Mouse (Mus musculus): ENCODE measurements around the gene Hist1h3d. TPM values are rescaled to one million over a fixed set of nuclear protein-coding genes. Genes with fewer than 3 reads are reported as not detected.
A peak's percentile ranks its signal among the peaks of the same experiment; 100 is the strongest.
"Not testable (repeated sequence)": the region's sequence is repeated elsewhere in the genome, so short reads cannot be mapped to it uniquely, and the experiment has no call there.

Gene Hist1h3d
- polyA plus RNA-seq, 1 experiment from 2014 or later, result 9.4 TPM

- 1% methylated on average over 15 of the region's 15 CpGs for WGBS
- peak overlapping the region; percentile 48 for H3K4me3 ChIP-seq
- no peaks in the 10 kb centered on the region for H3K9me3 ChIP-seq
- H3K4me1 ChIP-seq, result peaks cover 31% of the 10 kb centered on the region
- peak overlapping the region; percentile 66 for H3K4me2 ChIP-seq
- no peaks in the 10 kb centered on the region for H3K36me3 ChIP-seq
- H3K9ac ChIP-seq, result peak overlapping the region; percentile 61
- no peak for ATAC-seq (ENCODE audit: borderline replicate concordance, extremely low read depth, low FRiP score, low TSS enrichment)
- H3K27ac ChIP-seq, result peak overlapping the region; percentile 98
- H3K27me3 ChIP-seq, result no peaks in the 10 kb centered on the region
Measured at GRCm38 (mm10) chr13:23534368-23535131, 41.0 kb upstream of the Hist1h3d start.

GRCm38 (mm10) chr13:23535137-23536075 lies 40.2 kb upstream of the Hist1h3d start, which contains the start of gene Hist1h3g:
Hist1h3g (plus strand) TSS chr13:23535422.
- WGBS, result under 1% methylated on average over 41 of the region's 62 CpGs
- peak within 1 kb of the TSS; percentile 98 for H3K27ac ChIP-seq
- H3K4me2 ChIP-seq, result peak within 1 kb of the TSS; percentile 66
- not testable (repeated sequence) for H3K36me3 ChIP-seq, H3K27me3 ChIP-seq, H3K9me3 ChIP-seq
- peak within 1 kb of the TSS; percentile 61 for H3K9ac ChIP-seq
- ATAC-seq (ENCODE audit: borderline replicate concordance, extremely low read depth, low FRiP score, low TSS enrichment), result peak; percentile 89
- peaks cover 31% of the 10 kb centered on the region for H3K4me1 ChIP-seq
- H3K4me3 ChIP-seq, result peak within 1 kb of the TSS; percentile 48

DNA sequence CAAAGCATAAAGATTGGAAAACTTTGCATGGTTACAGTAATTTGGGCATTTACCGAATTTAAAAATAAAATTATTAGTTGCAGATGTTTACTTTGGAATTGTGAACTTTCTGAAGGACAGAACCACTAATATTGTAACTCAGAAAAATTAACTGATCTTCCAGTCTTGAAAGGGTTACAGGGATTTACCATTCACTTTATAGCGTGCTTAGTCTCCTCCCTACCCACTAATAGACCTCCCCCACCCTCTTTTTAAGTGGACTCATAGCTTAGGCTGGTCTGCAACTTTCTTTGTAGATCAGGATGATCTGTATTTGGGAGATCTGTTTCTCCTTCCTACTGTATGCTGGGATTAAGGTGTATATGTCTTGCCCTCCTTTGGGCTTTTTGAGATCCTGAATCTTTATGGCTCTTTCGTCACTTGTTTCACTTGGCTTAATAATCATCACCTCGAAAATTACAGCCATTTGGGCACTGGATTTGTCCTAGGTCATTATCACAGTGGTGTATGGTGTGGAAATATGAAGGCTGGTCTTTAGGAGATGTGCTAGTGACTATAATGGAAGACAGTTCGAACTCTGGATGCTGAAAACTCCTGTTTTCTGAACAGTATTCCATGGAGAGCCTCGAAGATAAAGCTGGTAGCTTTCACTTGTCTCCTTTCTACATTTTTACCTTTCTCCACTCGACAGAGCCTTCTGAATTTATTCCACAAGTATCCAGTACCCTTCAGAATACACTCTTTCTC lies 39.3 kb upstream of the Hist1h3d start:
- peak overlapping the region; percentile 48 for H3K4me3 ChIP-seq
- peaks cover 31% of the 10 kb centered on the region for H3K4me1 ChIP-seq
- H3K9me3 ChIP-seq, result no peaks in the 10 kb centered on the region
- no peak for ATAC-seq (ENCODE audit: borderline replicate concordance, extremely low read depth, low FRiP score, low TSS enrichment)
- peak overlapping the region; percentile 58 for H3K9ac ChIP-seq
- H3K4me2 ChIP-seq, result peak overlapping the region; percentile 66
- H3K36me3 ChIP-seq, result no peaks in the 10 kb centered on the region
- H3K27ac ChIP-seq, result peak overlapping the region; percentile 98
- no peaks in the 10 kb centered on the region for H3K27me3 ChIP-seq
- 13% methylated on average over 7 of the region's 7 CpGs for WGBS

DNA sequence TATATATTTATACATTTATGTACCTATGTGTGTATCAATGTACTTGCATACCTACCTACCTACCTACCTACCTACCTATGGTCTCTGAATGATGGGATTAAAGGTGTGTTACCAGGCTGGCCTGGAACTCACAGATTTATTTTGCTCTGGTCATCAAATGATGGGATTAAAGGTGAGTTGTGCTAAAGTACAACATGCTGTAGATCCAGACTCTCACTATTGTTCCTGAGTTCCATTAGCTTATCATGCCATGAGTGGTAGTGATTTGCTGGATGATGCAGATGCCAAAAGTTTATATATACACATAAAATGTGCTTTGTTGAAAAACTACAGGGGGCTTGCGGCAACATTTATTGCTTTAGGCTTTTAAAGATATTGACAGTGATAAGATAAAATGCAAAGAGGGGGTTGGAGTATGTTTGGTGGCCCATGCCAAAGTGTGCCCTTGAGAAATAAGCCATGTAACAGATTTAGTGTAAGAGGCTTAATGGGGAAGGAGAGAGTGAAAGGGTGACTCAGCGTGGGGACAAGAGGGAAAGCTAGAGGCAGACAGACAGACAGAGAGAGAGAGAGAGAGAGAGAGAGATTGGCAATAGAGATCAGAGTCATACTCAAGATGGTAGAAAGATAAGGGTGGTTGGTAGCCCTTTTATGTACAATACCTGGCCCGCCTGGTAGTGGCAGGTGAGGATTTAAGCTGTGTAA lies 38.4 kb upstream of the Hist1h3d start:
- Histone ChIP-seq H3K4me1 (peaks cover 29% of the 10 kb centered on the region), H3K9ac (peak overlapping the region; percentile 11; the same call in 1 of the 2 replicates), H3K4me2 (peak overlapping the region; percentile 66), H3K9me3 (no peaks in the 10 kb centered on the region), H3K36me3 (no peaks in the 10 kb centered on the region), H3K27ac (0 out of 2 replicates have a peak overlapping the region, but pooled peaks have one; percentile 41), H3K27me3 (no peaks in the 10 kb centered on the region), H3K4me3 (peak overlapping the region; percentile 48)
- no peak for ATAC-seq (ENCODE audit: borderline replicate concordance, extremely low read depth, low FRiP score, low TSS enrichment)
- 41% methylated on average over 3 of the region's 3 CpGs for WGBS

GRCm38 (mm10) chr13:23538249-23538648 lies 37.3 kb upstream of the Hist1h3d start:
- H3K4me3 ChIP-seq, result no peak overlapping the region
- no peak overlapping the region for H3K4me2 ChIP-seq
- H3K36me3 ChIP-seq, result no peaks in the 10 kb centered on the region
- no peak overlapping the region for H3K9ac ChIP-seq
- ATAC-seq (ENCODE audit: borderline replicate concordance, extremely low read depth, low FRiP score, low TSS enrichment), result no peak
- H3K9me3 ChIP-seq, result no peaks in the 10 kb centered on the region
- H3K27me3 ChIP-seq, result no peaks in the 10 kb centered on the region
- H3K27ac ChIP-seq, result no peak overlapping the region
- peaks cover 22% of the 10 kb centered on the region for H3K4me1 ChIP-seq
- WGBS, result 78% methylated on average over 5 of the region's 5 CpGs

GRCm38 (mm10) chr13:23539821-23540220 lies 35.7 kb upstream of the Hist1h3d start:
- 55% methylated on average over 1 of the region's 1 CpGs for WGBS
- ATAC-seq (ENCODE audit: borderline replicate concordance, extremely low read depth, low FRiP score, low TSS enrichment); H3K27ac ChIP-seq: not testable (repeated sequence)

DNA sequence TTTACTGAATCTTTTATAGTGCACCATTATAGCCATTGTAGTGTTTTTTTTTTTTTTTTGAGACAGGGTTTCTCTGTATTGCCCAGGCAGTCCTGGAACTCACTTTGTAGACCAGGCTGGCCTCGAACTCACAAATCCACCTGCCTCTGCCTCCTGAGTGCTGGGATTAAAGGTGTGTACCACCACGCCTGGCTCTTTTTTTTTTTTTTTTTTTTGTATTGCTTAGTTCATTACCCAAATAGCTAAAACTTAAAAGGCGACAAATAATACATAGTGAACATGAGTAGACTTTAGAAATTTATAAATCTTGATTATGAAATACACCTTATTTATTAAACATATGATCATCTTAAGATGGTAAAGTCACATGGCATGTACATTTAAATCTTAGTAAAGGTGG lies 34.1 kb upstream of the Hist1h3d start:
- no peaks in the 10 kb centered on the region for H3K27me3 ChIP-seq
- no peak for ATAC-seq (ENCODE audit: borderline replicate concordance, extremely low read depth, low FRiP score, low TSS enrichment)
- no peaks in the 10 kb centered on the region for H3K9me3 ChIP-seq
- peaks cover 12% of the 10 kb centered on the region for H3K4me1 ChIP-seq
- no peak overlapping the region for H3K4me3 ChIP-seq
- no peak overlapping the region for H3K27ac ChIP-seq
- no peak overlapping the region for H3K9ac ChIP-seq
- no peak overlapping the region for H3K4me2 ChIP-seq
- WGBS, result 70% methylated on average over 3 of the region's 3 CpGs
- H3K36me3 ChIP-seq, result no peaks in the 10 kb centered on the region

More at GRCm38 (mm10) chr13:23539821-23540220, 35.7 kb upstream of the Hist1h3d start:
- not testable (repeated sequence) for H3K9me3 ChIP-seq, H3K27me3 ChIP-seq, H3K36me3 ChIP-seq, H3K4me2 ChIP-seq, H3K4me3 ChIP-seq, H3K9ac ChIP-seq
- peaks cover 17% of the 10 kb centered on the region for H3K4me1 ChIP-seq

GRCm38 (mm10) chr13:23542225-23542980 lies 33.2 kb upstream of the Hist1h3d start:
- not testable (repeated sequence) for H3K36me3 ChIP-seq; H3K9me3 ChIP-seq; ATAC-seq (ENCODE audit: borderline replicate concordance, extremely low read depth, low FRiP score, low TSS enrichment); H3K27me3 ChIP-seq; H3K4me1 ChIP-seq
- 5% methylated on average over 3 of the region's 3 CpGs for WGBS
- peak overlapping the region; percentile 58 for H3K9ac ChIP-seq
- peak overlapping the region; percentile 93 for H3K27ac ChIP-seq
- peak overlapping the region; percentile 49 for H3K4me3 ChIP-seq
- H3K4me2 ChIP-seq, result peak overlapping the region; percentile 67

- peak within 1 kb of the TSS; percentile 67 for H3K4me2 ChIP-seq
- peak; percentile 96 for ATAC-seq (ENCODE audit: borderline replicate concordance, extremely low read depth, low FRiP score, low TSS enrichment)
- H3K36me3 ChIP-seq, H3K4me1 ChIP-seq, H3K9me3 ChIP-seq, H3K27me3 ChIP-seq: not testable (repeated sequence)
- WGBS, result under 1% methylated on average over 36 of the region's 42 CpGs
- peak within 1 kb of the TSS; percentile 49 for H3K4me3 ChIP-seq
- H3K27ac ChIP-seq, result peak within 1 kb of the TSS; percentile 93
- H3K9ac ChIP-seq, result peak within 1 kb of the TSS; percentile 58
Measured at GRCm38 (mm10) chr13:23542999-23543607, 32.5 kb upstream of the Hist1h3d start, which contains the start of gene Hist1h2bh. Hist1h2bh (minus strand) TSS chr13:23543392.

All from lung, embryonic 15.5 days (tissue).